Mouse (Mus musculus): ENCODE measurements around the gene Fhod1. TPM values are rescaled to one million over a fixed set of nuclear protein-coding genes. Genes with fewer than 3 reads are reported as not detected.

Gene Fhod1
- total RNA-seq, 4 experiments from 2014 or later = 21.1 to 28.8 (median 23.9) TPM

DNA sequence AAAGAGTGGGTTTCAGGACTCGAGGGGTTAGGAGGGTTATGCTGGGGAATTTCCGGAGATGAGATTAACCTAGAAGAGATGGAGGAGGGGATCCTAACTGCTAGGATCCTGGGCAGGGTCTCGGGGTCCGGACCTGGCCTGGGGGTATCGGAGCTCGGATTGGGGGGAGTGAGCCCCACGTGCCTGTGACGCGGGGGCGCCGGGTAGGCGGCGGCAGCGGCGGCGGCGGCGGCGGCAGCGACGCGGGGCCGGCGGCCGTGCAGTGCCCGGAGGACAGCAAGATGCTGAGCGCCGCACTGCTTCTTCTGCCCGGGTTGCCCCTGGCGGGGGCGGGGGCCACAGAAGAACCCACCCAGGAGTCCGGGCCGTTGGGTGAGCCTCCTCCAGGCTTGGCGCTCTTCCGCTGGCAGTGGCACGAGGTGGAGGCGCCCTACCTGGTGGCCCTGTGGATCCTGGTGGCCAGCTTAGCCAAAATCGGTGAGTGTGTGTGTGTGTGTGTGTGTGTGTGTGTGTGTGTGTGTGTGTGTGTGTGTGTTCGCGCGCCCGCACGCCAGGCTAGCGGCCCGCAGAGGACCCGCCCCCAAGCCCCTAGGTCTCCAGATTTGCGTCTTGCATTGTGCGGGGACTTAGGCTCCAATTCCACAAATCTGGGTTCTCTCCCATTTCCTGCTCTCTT is 1.5 kb upstream of the Fhod1 start:
- no peak for DNase-seq (ENCODE audit: low spot score in 2 of 2)

DNA sequence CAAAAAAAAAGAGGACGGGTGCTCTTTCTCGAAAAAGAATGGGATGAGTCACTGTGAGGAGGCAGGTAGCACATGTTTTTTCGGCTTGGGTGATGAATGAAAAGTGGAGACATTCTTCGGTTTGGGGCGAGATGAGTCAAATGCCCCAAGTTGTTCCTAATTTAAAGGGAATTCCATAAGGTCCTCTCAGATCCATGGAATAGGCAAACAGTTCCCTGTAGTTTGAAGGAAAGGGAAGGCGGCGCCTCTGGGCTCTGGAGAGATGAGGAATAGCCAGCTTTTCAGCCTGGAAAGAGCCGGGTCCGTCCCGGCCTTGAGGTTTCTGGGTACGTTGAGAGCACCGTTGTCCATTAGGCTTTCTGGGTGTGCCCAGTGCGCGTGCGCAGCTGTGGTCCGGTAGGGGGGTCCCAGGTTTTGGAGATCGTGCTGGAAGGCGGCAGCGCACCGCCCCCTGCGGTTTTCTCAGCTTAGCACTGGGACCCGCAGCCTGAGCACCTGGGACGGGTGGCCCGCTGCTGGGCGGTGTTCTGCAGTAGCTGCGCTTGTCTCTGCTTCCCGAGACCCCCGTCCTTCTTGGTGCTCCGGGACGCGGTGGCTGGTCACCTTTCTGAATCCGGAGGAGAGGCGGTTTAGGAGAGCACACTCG is 820 bp upstream of the Fhod1 start, which contains the start of gene Slc9a5:
Slc9a5 (plus strand) TSS at position 394 of the 646 bp plus-strand sequence.
- DNase-seq (ENCODE audit: low spot score in 2 of 2) = no peak

DNA sequence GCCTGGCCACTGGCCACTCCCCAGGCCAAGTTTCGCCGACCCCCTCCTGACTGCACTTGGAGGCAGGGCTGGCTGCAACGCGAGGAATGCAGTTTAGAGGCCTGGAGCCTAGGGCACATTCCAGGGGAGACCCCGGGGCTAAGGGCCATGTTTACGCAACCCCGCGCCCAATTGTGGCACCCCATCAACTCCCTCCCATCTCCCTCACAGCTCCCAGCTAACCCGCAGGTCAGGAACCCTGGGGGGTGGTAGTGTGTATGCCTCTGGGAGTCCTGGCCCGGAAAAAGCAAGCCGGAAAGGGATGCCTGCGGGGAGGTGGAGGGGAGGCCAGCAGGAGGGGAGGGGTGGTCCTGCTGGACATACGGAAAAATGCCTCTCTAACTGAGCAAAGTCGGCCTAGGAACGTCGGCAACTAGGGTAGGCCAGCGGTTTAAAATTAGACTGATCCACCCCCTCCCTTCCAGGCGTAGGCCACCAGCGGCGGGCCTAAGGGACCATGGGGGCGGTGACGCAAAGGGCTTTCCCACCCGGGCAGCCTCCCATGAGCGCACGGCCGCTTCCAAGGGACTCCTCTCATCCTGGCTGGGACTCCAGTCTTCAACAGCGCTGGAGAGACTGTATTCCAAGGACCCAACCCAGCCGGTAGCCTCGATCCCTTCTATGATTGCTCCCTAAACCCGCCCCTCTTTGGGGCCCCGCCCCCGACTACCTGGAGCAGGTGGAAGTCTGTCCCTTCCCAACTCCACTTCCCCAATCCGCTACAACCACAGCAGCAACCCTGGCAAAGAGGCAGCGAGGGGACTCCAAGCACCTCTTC is 934 bp downstream of the Fhod1 start:
- DNase-seq (ENCODE audit: low spot score in 2 of 2) = peak; percentile 71 to 77

DNA sequence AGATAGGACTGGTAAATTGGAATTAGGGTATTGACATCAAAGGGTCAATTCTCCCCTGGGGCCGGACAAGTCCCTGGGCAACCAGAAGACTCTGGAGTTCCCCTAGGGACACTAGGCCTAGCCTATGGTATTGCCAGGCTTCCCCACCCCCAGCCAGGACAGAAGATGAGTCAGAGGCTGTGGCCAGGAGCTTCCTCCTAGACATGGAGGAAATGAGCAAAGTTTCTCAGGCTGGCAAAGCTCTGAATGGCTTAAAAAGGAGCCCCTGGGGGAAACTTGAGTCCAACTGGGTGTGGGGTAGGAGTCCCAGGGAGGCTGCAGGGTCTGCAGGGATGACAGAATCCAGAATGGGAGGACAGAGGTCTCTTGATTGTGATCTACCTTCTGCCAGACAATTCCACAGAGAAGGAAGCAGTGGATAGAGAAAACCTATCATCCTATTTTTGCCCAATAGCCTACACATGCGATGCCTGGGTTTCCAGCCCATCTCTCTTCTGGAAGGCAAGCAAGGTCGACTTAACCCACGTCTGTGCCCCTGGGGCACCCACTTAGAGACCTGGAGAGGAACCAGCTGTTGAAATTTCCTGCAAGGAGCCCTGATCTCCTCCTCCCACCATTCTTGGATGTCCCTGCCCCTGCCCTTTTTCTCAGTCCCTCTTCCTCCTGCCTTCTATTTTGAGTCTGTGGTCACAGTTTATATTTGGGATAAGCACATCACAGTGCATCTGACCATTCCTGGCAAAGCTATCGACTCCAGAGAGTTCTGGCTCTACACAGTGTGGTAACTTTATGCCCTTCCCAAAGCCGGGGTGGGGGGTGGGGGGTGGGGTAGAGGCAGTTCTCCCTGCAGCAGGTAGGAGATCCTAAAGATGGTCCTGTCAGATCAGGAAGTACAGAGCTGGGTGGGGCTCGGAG is 2.4 kb downstream of the Fhod1 start:
- DNase-seq (ENCODE audit: low spot score in 2 of 2) = no peak

DNA sequence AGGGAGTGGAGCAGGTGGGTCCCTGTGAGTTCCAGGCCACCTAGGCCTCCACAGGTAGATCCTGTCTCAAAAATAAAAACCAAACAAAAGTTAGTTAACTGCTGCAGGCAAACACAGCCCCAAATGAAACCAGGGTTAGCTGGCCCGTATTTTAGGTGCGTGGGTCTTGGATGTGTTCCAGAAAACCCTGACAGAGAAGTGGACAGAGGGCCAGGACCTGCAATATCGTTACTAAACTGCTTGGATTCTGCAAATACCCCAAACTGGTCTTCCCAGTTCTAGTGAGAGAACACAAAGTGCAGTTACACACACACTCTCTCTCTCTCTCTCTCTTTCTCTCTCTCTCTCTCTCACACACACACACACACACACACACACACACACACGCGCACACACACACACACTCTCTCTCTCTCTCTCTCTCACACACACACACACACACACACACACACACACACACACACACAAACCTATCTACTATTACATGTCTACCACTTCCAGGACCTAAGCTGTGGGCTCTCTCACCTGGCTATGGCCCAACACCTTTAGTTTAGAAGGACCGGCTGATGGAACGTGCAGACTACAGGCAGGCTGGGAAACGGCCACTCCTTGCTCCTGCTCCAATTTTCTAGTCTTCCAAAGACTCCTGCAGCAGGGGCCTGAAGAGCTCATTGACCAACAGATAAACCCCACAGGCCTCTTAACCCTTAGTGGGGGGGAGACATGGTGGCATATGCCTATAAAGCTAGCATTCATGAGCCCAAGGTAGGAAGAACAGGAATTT is 3.8 kb downstream of the Fhod1 start:
- DNase-seq (ENCODE audit: low spot score in 2 of 2) = no peak

DNA sequence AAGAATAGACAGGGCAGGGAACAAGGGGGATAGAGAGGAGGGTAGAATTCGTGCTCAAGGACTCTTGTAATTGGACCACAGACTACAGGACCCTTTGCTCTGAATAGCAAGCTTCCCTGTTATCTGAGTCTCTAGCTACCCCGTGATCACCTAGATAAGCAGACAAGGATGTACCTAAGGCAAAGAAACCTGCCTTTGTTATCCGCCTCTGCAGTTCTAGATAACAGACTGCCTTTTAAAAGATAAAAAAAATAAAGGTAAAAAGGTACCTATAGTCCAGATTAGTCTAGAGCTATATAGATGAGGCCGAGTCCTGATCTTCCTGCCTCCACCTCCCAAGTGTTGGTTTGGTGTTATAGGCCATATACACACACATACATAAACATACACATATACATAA is 5.0 kb downstream of the Fhod1 start:
- no peak for DNase-seq (ENCODE audit: low spot score in 2 of 2)

DNA sequence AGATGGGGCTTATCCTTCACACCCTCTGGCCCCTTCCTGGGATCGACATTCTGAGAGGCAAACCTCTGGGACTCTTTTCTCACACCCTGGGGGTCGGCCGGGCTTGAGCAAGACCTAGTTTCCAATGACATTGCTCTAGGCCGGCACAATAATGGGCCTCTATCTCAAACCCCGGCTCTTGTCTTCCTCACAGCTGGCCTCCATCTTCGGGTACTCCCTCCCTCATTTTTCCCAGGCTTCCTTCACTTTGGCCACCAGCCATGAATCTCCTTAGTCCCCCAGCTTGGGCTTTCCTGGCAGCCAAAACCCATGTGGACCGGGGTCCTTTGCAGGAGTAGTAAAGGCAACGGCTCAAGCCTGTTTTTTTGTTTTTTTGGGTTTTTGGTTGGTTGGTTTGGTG is 6.4 kb downstream of the Fhod1 start:
- no peak for DNase-seq (ENCODE audit: low spot score in 2 of 2)

DNA sequence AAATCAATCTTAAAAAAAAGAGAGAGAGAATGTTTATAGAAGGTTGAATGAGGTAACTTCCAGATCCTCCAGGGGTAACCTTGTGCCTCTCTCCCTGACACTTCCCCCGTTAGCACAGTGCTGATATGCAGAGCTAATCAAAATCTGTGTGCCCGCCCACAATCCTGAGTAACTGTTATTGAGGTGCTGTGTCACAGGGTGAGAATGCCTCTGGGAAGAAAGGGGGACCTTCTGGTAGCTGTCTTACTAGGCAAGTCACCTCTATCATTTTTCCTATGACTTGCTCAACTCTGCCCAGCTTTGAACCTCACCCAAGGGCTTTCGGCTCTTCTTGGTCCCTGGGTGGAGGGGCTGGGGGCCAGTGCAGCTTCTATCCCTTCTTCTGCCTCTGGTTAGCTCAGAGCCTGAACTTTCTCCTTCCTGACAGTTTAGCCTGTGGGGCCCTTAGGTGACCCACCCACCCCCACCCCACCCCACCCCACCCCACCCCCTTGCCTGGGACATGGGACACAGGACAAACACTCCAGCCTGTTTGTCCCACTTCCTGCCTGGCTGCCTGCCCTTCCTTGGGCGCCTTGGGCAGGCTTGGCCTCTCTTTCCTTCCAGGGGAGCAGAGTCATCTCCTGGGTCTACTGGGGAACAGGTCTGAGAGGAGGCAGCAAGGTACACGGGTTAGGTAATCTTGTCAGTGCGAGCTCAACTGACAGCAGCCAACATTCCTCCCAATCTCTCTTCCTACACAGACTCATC is 7.7 kb downstream of the Fhod1 start:
- no peak for DNase-seq (ENCODE audit: low spot score in 2 of 2)

DNA sequence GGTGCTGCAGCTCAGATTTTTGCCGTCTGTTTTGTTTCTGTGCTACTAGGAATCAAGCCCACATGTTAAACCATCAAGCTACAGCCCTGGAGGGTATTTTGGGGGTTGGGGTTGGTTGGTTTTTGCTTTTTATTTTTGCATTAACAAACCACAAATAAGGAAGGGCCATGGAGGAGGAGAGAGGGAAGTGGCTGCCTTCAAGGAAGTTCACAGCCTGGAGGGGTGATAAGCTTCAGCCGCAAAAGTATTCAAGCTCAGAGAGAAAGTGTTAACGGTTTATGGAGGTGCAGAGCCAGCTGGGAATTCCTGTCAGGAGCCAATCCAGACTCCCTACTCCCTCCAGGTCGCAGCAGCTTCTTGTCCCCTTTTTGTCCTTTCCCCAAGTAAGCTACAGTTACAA is 8.8 kb downstream of the Fhod1 start:
- no peak for DNase-seq (ENCODE audit: low spot score in 2 of 2)

DNA sequence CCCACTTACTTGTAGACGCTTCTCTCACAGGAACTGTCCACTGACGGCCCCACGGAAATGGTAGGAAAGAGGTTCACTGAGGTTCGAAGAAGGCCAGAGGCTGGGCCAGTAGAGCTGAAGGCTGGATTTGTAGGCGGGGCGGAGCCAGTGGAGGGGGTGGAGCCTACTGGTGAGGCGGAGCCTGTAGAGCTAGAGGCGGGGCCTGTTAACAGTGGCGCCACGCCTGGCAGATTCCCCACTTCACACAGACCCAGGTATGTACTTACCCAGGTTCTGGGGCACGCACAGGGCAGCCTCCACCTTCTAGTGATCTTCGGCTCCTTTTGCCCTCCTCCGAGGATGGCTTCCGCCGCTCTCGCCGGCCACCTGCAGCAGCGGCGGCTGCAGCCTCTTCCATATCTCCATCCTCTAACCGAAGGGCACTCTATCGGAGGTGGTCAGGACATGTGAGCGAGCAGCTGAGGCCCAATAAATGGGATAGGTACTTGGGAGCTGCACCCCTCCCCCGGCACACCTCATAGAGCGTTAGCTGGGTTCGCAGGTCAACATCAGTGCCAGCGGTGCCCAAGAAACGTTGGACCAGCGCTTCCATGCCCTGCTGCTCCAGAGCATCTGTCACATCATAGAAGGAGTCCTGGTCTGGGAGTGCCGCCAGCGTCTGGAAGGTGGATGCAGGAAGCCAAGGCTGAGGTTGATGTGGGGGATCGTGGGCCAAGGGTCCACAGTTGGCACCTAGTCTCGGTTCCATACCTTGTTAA is 11.2 kb downstream of the Fhod1 start:
- DNase-seq (ENCODE audit: low spot score in 2 of 2) = no peak

DNA sequence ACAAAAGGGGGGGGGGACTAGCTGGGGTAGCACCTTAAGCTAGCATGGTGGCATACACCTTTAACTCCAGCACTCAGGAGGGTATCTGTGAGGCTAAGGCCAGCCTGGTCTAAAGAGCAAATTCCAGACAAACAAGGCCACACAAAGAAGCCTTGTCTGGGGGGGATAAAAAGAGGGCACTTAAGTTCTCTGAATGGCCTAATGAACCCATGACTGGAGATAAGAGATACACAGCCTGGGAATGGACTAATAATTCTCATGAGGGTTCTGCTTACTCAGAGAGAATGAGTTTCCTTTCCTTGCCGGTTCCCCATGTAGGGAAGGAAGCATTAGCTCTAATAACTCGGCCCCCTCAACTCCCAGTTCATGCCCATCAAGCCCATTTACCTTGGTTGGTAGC is 15.2 kb downstream of the Fhod1 start:
- DNase-seq (ENCODE audit: low spot score in 2 of 2) = no peak

DNA sequence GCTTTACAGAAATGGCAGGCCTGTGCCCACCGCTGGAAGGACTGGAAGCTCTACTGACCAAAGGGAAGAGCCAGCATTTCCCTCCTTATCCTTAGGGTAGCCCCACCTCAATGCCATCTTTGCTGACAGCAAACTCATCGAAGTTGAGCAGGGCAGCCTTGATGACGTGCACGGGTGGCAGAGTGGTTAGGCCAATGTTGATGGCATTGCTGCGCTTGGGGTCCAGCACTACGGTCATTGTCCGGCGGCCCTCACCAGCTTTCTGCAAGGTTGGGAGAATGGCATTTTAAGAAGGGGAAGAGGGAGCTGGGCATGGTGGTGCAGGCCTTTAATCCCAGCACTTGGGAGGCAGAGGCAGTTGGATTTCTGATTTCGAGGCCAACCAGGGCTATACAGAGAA is 15.8 kb downstream of the Fhod1 start:
- no peak for DNase-seq (ENCODE audit: low spot score in 2 of 2)

DNA sequence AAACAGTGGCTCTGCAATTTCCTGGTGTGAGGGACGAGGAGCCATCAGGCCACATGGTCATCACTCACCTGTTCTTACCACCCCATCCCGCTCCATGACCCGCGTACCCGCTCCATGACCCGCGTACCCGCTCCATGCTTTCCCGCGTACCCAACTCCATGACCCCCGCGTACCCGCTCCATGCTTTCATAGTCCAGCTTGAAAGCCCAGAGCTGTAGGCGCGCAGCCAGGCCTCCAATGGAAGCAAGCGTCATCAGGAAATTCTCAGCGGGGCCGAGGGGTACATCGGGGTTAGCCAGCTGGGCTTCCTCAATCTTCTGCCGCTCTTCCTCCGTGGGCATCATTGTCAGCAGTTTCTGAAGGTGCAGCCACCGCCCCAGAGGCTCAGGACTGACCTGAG is 16.3 kb downstream of the Fhod1 start:
- DNase-seq (ENCODE audit: low spot score in 2 of 2) = peak in 1 of 2 experiments; percentile 3

DNA sequence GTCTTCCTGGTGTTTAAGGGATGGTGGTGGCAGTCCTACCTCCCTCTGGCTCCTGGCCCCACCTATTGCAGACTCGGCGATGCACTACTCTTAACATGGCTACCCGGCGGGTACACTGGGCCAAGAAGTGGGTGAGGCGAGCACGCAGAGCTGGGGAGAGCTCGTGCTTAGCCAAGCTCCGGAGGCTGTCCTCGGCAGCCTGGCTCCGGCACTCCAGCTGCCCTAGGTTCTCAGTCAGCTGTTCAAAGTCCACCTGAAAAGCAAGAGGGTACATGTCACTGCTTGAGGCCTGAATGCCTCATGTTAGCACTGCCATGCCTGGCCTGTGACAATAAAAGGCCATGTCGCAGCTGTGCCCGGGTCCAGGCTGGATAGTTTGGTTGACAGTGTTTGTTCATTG is 17.4 kb downstream of the Fhod1 start:
- DNase-seq (ENCODE audit: low spot score in 2 of 2) = peak in 1 of 2 experiments; percentile 2

DNA sequence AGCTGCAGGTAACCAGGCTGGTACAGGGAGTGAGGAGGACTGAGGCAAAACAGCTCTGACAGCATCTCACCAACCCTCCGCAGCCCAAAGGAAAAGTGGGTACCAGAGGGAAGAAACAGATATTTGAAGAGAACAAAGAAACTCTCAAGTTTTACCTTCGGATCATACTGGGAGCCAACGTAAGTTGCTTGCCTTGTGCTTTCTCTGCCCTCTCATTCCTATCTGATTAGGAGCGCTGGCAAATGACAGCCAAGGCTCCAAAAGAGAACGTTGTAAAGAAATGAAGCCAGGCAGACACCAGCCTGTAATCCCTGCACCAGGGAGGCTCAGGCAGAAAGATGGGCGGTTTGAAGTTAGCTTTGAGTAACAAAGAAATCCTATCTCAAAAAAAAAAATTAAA is 20.8 kb downstream of the Fhod1 start:
- DNase-seq (ENCODE audit: low spot score in 2 of 2) = no peak

DNA sequence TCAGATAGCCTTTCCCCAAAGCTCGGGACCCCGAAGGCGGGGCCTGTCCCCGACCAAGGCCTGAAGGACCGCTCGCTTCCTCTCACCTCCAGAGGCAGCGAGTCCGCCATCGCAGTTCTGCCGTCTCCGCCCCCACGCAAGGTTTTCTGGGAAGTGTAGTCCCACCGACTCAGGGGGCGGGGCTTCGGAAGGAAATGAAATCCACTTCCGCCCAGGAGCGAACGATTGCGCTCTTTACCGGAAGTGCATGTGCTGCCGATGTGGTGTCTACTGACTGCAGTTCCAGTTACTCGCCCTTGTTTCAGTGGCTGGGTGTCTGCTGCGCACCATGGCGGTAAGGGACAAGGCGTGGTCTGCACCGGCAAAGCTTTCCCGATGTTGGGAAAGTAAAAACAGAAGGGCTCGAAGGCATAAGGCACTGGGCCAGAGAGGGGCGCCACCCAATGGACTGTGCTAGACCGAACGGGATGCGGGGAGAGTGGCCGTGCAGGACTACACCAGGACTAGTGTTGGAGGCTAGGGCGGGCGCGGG is 21.5 kb downstream of the Fhod1 start, which contains the start of the genes Lrrc29 and Tmem208:
Lrrc29 (minus strand) TSS at position 138 of the 532 bp plus-strand sequence.
Tmem208 (plus strand) TSS at position 214 of the 532 bp plus-strand sequence.
- DNase-seq (ENCODE audit: low spot score in 2 of 2) = peak; percentile 93 to 94

DNA sequence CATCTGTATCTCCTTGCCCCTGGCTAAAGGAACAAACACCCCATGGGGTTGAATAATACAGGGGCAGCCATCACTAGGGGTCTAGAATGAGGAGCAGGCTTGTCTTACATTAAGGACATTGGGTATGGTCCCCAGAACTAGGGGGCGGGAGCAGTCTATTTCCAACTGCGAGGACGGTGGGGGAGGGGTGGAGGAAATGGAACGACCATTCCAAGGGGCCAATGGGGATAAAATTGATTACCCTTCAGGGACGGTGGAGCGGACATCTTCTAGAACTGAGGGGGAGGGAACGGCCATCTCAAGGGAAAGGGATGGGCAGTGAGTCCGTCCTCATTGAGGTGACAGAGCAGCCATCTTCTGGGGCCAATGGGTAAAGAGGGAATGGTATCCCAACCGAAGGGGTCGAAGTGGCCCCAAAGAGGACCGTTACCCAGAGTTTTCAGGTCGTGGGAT is 22.1 kb downstream of the Fhod1 start:
- DNase-seq (ENCODE audit: low spot score in 2 of 2) = no peak

DNA sequence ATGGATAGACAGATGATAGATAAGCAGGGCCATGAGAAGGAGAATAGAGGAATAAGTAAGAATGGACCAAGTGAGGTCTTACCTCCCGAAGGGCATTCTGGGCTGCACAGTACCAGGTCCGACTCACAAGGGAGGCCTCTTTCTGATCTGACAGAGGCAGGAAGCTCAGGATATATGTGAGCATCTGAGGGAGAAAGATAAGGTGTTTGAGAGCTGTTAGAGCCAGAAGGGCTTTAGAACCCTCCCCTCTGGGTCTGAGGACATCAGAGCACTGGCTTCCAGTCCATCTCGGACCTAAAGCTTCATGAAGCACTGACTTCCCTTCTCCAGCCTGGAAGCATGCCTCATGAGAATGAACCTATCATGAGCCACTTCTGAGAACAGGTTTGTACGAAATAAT is 24.6 kb downstream of the Fhod1 start:
- no peak for DNase-seq (ENCODE audit: low spot score in 2 of 2)

Data from gastrocnemius, adult 8-10 months (tissue).